Mouse (Mus musculus): ENCODE data around the gene Tm7sf2.

Gene Tm7sf2

GRCm38 (mm10) chr19:6067724-6068415, at the start of gene Tm7sf2:
Tm7sf2 (minus strand) TSS chr19:6068373.
- peak; percentile 91 for DNase-seq

GRCm38 (mm10) chr19:6117346-6117985, 49.3 kb upstream of the Tm7sf2 start:
- DNase-seq = peak; percentile 23

DNA sequence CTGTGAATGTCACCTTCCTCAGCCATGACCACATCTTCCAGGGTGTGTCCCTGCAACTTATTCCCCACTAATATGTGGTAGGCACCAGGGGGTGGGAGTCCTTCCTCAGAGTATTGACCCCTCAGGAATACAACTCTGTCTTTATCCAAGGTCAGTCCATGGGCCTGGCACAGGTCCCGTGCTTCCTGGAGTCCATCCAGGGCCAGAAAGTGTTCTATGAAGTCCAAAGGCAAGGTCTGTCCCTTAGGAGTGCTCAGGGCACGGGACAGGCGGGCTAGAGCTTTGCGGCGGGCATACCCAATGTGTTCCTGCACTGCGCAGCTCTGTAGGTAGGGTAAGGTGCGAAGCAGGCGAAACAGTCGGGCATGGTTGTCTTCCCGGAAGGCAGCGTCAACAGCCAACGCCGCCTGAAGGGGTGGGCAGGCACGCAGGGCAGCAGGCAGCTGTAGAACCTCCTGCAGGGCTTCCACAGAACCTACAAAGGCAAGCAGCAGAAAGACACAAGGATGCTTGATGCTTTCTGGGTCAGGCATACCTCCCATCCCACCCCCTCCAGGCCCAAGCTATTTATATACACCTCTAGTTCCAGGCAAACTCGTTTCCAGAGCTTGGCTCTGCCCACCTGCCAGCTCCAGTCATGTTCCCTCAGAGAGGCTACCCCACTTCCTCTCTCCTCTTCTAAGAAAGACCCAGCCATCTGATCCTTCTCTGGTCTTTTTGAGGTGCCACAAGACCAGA, 48.1 kb upstream of the Tm7sf2 start:
- DNase-seq = peak; percentile 25

DNA sequence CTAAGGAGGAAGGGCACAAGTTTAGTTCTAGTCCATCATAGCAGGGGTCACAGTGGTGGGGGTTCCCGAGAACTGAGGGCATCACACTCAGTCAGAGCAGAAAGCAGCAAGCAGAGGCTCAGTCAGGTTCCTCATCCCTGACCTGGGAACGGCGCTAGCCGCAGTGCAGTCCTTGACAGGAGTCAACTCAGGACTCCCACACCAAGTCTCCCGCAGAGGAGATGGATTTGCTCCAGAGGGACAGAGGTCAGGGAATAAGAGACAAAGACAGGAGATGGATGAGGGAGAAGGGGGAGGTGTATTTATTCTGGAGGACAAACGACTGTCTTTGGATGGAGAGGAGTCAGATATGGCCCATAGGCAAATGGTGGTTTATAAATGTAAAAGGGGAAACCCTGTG, 44.9 kb upstream of the Tm7sf2 start:
- no peak for DNase-seq

- no peak for DNase-seq
Observed at GRCm38 (mm10) chr19:6105586-6105985, 37.4 kb upstream of the Tm7sf2 start, which contains the start of gene Naaladl1. Naaladl1 (plus strand) TSS chr19:6105782.

DNA sequence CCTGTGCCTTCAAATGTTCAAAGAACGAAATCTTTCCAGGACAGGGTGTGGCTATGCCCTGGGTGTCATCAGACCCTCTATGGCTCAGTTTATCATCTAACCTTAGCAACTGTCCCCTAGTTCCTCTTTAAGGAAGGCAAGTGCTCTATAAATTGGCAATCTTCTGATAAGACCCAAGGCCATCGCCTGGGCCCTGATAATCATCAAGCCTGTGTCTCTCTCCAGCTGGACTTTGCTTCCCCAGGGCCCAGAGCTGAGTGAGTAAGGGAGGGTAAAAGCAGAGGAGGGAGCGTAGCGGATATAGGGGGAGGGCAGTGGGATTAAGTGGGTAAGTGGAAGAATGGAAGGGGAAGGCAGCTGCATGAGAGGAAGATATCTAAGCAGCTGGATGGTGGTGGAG, 36.3 kb upstream of the Tm7sf2 start:
- DNase-seq = no peak

DNA sequence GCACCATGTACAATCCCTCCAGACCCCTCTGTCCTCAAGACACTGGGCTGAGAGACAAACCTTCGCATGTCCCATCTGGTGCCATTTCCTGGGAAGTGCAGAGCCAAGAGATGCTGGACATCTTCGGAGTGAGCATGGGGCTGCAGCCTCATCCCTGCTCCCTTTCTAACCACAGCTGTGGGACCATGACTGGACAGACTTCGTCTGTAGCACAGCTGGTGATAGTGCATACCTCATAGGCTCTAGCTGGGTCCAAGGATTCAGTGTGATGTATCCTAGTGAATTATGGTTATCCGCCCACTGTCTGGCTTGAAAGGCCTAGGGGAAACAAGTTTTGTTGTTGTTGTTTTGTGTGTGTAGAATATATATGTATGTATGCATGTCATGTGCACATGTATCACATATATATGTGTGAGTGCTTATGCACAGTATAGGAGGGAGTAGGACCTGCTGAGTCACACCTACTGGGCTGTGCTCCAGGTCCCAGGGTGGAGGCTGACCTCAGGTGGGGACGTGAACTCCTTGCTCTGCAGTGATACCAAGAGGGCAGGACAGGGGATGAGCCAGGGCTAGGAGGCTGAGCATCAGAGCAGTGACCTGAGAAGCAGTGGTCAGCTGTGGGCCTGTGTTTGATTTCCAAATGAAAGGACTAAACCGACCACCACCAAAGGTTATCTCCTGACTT, 34.1 kb upstream of the Tm7sf2 start:
- DNase-seq = no peak

DNA sequence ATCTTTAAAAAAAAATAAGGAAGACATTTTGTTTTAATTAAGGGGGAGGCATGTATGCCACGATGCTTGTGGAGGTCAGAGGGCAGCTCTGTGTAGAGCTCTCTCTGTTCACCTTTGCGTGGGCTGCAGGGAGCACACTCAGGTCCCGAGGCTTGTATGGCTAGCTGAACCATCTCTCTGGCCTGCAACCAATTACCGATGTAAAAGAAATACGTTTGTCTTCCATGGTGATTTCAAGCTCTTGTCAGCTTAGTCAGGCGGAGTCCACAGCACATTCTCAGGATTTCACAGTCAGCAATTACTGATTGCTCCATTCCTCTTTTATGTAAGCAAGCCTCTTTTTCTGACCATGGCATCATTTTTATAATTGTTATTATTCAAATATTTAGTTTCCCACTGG, 33.0 kb upstream of the Tm7sf2 start:
- no peak for DNase-seq

- no peak for DNase-seq
Observed at GRCm38 (mm10) chr19:6097847-6098246, 29.7 kb upstream of the Tm7sf2 start.

DNA sequence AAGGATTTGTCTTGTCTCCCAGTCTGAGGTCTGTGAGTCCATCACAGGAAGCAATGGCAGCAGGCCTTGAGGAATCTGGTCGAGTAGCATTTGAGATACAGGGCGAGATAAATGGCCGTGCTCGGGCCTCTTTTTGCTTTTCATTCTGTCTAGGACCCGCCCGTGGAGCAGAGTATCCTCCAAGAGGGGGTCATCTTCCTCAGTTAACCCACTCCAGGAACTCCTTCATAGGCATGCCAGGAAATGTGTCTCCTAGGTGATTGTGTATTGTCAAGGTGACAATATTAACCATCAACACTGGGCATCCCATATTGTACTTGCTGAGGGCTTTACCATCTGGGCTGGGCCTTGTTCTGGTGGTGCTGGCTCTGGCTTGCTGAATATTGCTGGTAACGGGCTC, 25.9 kb upstream of the Tm7sf2 start, which contains the start of gene AC131692.1:
AC131692.1 (plus strand) TSS at position 301 of the 400 bp plus-strand sequence.
- DNase-seq = no peak

GRCm38 (mm10) chr19:6088841-6089240, 20.7 kb upstream of the Tm7sf2 start:
- DNase-seq = no peak

DNA sequence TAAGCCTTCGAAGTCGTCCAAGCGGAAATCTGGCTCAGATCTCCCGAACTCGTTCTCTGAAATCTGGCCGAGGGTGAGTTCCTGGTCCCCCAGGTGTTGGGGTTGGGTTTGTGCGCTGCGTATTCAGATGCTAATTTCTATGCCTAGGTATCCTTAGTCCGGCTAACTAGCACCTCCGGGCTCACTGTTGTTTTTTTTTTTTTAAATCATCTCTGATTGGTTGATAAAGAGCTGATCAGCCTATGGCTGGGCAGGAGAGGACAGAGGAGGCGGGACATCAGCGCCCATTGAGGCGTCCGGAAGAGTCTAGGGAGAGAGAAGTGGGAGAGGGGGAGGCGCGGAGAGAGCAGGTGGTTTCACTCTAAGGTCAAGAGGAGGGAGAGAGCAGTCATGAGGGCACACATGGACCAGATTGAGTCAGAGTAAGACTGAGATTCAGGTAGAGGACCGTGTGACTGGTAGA, 17.3 kb upstream of the Tm7sf2 start:
- DNase-seq = no peak

DNA sequence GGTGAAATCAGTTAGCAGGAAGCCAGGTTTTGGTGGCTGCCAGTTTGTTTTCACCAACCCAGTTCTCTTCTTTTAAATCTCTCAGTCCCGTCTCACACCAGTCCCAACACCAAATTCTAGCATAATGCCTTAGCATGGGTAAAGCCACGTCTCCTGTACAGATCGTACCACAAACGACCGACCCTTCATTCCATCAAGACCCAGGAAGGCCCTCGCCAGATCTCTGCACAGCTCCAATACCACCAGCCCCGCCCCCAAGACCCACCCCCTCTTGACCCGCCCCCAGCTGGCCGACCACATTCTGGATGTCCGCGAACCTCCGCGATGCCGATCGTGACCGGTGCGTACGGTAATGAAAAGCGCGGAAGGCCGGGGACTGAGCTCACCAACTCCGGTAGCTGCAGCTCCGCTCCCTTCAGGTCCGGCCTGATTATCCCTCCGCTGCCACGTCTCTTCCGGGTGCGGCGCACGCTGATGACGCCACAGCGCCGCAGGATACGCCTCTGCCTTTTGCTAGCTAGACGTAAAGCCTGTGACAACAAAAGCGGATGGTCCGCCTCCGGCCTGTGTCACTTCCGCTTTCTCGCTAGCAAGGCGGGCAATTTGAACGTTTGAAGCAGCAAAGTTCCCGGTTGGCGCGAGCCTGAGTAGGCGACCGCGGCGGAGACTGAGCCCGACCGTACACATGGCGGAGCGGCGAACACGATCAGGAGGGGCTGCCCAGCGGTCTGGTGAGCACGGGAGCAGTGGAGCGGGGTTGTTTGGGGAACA, 16.5 kb upstream of the Tm7sf2 start, which contains the start of the genes Zfpl1 and Cdca5:
Zfpl1 (minus strand) TSS at position 479 of the 771 bp plus-strand sequence.
Cdca5 (plus strand) TSS at position 506 of the 771 bp plus-strand sequence.
- DNase-seq = peak; percentile 98

DNA sequence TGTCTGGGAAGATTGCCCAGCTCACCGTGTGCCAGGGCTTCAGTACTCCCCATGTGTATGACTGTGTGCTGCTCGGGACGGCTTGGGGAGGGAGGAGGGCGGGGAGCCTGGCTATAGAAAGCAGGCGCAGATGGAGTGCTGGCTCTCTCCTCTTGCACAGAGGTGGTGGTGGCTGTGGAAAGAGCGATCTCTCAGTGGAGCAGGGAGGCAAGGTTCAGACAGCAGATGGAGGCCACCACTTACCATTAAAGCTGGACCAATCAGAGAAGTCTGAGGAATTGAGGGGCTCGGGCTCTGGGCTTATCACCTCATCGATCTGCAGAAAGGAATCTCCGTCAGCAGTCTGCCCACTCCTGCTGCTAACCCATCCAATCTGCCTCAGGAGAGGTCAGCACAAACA, 14.0 kb upstream of the Tm7sf2 start, which contains the start of gene Gm28374:
Gm28374 (minus strand) TSS at position 101 of the 400 bp plus-strand sequence.
- DNase-seq = no peak

DNA sequence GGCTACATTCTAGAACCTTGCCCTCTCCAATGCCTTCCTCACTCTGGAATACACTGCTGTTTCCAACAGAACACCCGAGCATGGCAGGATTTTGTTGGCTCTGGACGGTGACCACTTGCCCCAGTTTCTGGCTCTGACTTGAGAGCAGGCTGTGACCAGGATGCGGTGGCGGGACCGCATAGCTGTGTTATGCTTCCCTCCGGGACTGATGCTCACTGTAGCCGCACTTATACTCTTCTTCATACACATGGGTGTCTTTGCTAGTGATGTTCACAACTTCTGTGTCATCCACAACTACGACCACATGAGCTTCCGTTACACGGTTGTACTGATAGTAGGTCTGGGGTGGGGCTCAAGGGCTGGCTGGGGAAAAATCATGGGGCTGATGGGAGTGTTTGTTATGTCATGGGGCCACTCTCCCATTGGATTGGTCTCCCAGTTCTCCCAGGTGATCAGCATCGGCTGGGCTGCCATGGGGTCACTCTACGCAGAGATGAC, 11.9 kb upstream of the Tm7sf2 start, which contains the start of gene Tmem262:
Tmem262 (plus strand) TSS at position 51 of the 498 bp plus-strand sequence.
- DNase-seq = no peak

- peak; percentile 88 for DNase-seq
Observed at GRCm38 (mm10) chr19:6076564-6077393, 8.6 kb upstream of the Tm7sf2 start, which contains the start of gene Vps51. Vps51 (minus strand) TSS chr19:6077231.

GRCm38 (mm10) chr19:6073889-6074288, 5.7 kb upstream of the Tm7sf2 start:
- DNase-seq = no peak

- DNase-seq = no peak
Observed at GRCm38 (mm10) chr19:6071261-6071660, 3.1 kb upstream of the Tm7sf2 start.

GRCm38 (mm10) chr19:6070571-6071250, 2.5 kb upstream of the Tm7sf2 start:
- DNase-seq = no peak

DNA sequence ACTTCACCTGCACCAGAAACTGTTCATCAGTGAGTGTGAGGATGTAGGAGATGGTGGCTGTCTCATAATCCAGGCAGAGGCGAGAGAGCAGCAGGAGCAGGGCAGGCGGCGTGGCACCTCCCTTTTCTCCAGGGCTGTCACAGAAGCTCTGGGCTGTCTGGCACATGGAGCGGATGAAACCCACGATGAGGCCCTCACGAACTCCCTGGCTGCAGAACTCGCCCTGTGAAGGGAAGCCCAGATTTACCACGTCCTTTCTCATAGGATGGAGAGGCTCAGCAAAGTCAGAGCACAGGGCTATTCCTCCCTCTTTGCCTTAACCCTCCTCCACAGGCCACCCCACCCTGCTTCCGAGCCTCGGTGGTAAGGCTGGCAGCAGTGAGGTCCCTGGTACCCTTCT, 1.7 kb upstream of the Tm7sf2 start:
- DNase-seq = no peak
